In genomic region chr6:85326564-85326963, GRCm38 (mm10) we compare ENCODE assay signal across 18 mouse cellular contexts.
"Had no signal": no experiment of that assay in that cellular context is flagged by ENCODE, and none has a peak within 500 bp of the region (broad histone marks: within the 10 kb centered on the region; RNA-seq: fewer than 3 reads in every experiment).

No protein-coding gene starts in this region.

- H3K27ac ChIP-seq: limb, embryonic 12.5 days; limb, embryonic 15.5 days; liver, embryonic 14.5 days; midbrain, embryonic 10.5 days; midbrain, embryonic 13.5 days; stomach, postnatal 0 days had no signal

- DNase-seq: kidney, postnatal 10 days; kidney, postnatal 36 days; layer of hippocampus, postnatal 36 days; left cerebral cortex, postnatal 4 days; liver, postnatal 0 days; lung, embryonic 14.5 days; right cerebral cortex, postnatal 4 days; thymus, adult 2 months; thymus, postnatal 14 days had no signal

- H3K4me3 ChIP-seq: limb, embryonic 12.5 days; limb, embryonic 15.5 days; midbrain, embryonic 10.5 days; midbrain, embryonic 13.5 days had no signal

- ATAC-seq: intestine, embryonic 16.5 days; liver, postnatal 0 days; lung, postnatal 0 days; midbrain, embryonic 13.5 days; midbrain, embryonic 16.5 days had no signal

- H3K4me1 ChIP-seq: midbrain, embryonic 13.5 days had no signal
